Mouse (Mus musculus): ENCODE measurements around the gene Sgca. TPM values are rescaled to one million over a fixed set of nuclear protein-coding genes. Genes with fewer than 3 reads are reported as not detected.
A peak's percentile ranks its signal among the peaks of the same experiment; 100 is the strongest.

Gene Sgca
- polyA plus RNA-seq, 1 experiment from 2014 or later = not detected

- Histone ChIP-seq H3K27me3 (ENCODE audit: control insufficient read depth, insufficient read depth, low read length) (peaks cover 17% of the 10 kb centered on the region), H3K9ac (replicated peaks; ENCODE audit: low read depth, low read length) (0 out of 2 replicates have a peak overlapping the region, but pooled peaks have one; percentile 28), H3K4me2 (ENCODE audit: low read depth, low read length) (peak overlapping the region; percentile 47), H3K27ac (ENCODE audit: low read depth, low read length) (no peak overlapping the region), H3K36me3 (ENCODE audit: control insufficient read depth, insufficient read depth, low read length) (no peaks in the 10 kb centered on the region), H3K4me1 (ENCODE audit: control insufficient read depth, insufficient read depth, low read length) (peaks cover 4% of the 10 kb centered on the region; the same call in 1 of the 2 replicates), H3K4me3 (ENCODE audit: low read depth, low read length) (peak overlapping the region; percentile 24), H3K9me3 (ENCODE audit: control insufficient read depth, low read length) (no peaks in the 10 kb centered on the region)
- WGBS = 0% methylated on average over 16 of the region's 18 CpGs
- 0 out of 2 replicates have a peak, but pooled peaks have one; percentile 16 for ATAC-seq (ENCODE audit: low read depth)
These were observed 38.8 kb downstream of the Sgca start for GRCm38 (mm10) chr11:94937335-94937781.

DNA sequence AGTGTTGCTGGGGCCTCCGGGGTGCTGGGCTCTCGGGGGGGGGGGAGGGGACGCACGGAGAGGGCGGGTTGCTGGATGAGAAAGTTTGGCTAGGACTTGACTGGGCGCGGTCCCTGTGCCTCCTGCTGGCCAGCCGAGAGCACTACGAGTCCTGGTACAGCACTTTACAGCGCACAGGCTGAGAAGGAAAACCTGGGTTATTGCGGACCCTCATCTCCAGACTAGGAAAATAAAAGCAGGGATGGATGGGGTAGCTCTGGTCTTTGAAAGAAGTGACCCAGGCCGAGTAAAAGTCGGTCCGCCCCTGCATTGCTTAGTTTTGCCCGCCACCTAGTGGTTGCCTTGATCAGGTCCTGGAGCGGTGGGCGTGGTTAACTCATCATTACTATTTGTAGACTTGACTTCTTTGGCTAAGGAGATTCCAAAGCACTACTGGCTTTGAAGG lies 39.3 kb downstream of the Sgca start:
- peaks cover 4% of the 10 kb centered on the region; the same call in 1 of the 2 replicates for H3K4me1 ChIP-seq (ENCODE audit: control insufficient read depth, insufficient read depth, low read length)
- H3K27ac ChIP-seq (ENCODE audit: low read depth, low read length) = no peak overlapping the region
- H3K36me3 ChIP-seq (ENCODE audit: control insufficient read depth, insufficient read depth, low read length) = no peaks in the 10 kb centered on the region
- H3K9me3 ChIP-seq (ENCODE audit: control insufficient read depth, low read length) = no peaks in the 10 kb centered on the region
- peak overlapping the region; percentile 47 for H3K4me2 ChIP-seq (ENCODE audit: low read depth, low read length)
- whole genome bisulfite sequencing = 0% methylated on average over 15 of the region's 17 CpGs
- H3K4me3 ChIP-seq (ENCODE audit: low read depth, low read length) = peak overlapping the region; percentile 24; the same call in 1 of the 2 replicates
- H3K27me3 ChIP-seq (ENCODE audit: control insufficient read depth, insufficient read depth, low read length) = peaks cover 17% of the 10 kb centered on the region
- H3K9ac ChIP-seq (replicated peaks; ENCODE audit: low read depth, low read length) = no peak overlapping the region
- ATAC-seq (ENCODE audit: low read depth) = peak; percentile 76

DNA sequence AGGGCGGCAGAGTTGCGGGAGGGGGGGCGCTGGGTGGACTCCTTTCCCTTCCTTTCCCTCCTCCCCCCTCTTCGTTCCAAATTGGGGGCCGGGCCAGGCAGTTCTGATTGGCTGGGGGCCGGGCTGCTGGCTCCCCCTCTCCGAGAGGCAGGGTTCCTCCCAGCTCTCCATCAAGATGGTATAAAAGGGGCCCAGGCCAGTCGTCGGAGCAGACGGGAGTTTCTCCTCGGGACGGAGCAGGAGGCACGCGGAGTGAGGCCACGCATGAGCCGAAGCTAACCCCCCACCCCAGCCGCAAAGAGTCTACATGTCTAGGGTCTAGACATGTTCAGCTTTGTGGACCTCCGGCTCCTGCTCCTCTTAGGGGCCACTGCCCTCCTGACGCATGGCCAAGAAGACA lies 40.1 kb downstream of the Sgca start, which contains the start of gene Col1a1:
Gene Col1a1, plus strand, starts transcription at position 180 of the 400 bp plus-strand sequence.
- Histone ChIP-seq H3K27ac (ENCODE audit: low read depth, low read length) (no peak within 1 kb of the TSS), H3K4me1 (ENCODE audit: control insufficient read depth, insufficient read depth, low read length) (peaks cover 4% of the 10 kb centered on the region; the same call in 1 of the 2 replicates), H3K36me3 (ENCODE audit: control insufficient read depth, insufficient read depth, low read length) (no peaks in the 10 kb centered on the region), H3K9me3 (ENCODE audit: control insufficient read depth, low read length) (no peaks in the 10 kb centered on the region), H3K9ac (replicated peaks; ENCODE audit: low read depth, low read length) (no peak within 1 kb of the TSS), H3K27me3 (ENCODE audit: control insufficient read depth, insufficient read depth, low read length) (peaks cover 17% of the 10 kb centered on the region), H3K4me2 (ENCODE audit: low read depth, low read length) (peak within 1 kb of the TSS; percentile 47), H3K4me3 (ENCODE audit: low read depth, low read length) (peak within 1 kb of the TSS; percentile 24; the same call in 1 of the 2 replicates)
- WGBS = 14% methylated on average over 19 of the region's 19 CpGs
- ATAC-seq (ENCODE audit: low read depth) = no peak

DNA sequence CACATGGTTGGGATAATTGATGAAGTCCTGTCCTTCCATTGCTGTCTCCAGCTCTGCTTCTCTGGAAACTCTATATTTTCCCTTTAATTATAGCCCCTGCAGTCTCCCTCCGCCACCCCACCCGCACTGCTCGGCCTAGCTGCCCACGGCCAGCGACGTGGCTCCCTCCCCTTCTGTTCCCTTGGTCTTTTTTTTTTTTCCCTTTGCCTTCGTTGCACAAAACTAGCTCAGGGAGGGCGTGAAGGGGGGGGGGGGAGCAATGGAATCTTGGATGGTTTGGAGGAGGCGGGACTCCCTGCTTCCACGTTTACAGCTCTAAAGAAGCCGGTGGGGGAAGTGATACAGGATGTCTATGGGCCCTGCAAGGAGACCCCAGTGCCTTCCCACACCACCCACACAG lies 41.6 kb downstream of the Sgca start:
- peaks cover 17% of the 10 kb centered on the region for H3K27me3 ChIP-seq (ENCODE audit: control insufficient read depth, insufficient read depth, low read length)
- H3K36me3 ChIP-seq (ENCODE audit: control insufficient read depth, insufficient read depth, low read length) = no peaks in the 10 kb centered on the region
- WGBS = 33% methylated on average over 11 of the region's 11 CpGs
- no peak overlapping the region for H3K9ac ChIP-seq (replicated peaks; ENCODE audit: low read depth, low read length)
- H3K4me3 ChIP-seq (ENCODE audit: low read depth, low read length) = no peak overlapping the region
- ATAC-seq (ENCODE audit: low read depth) = no peak
- no peak overlapping the region for H3K4me2 ChIP-seq (ENCODE audit: low read depth, low read length)
- H3K9me3 ChIP-seq (ENCODE audit: control insufficient read depth, low read length) = no peaks in the 10 kb centered on the region
- H3K27ac ChIP-seq (ENCODE audit: low read depth, low read length) = no peak overlapping the region
- H3K4me1 ChIP-seq (ENCODE audit: control insufficient read depth, insufficient read depth, low read length) = peaks cover 4% of the 10 kb centered on the region; the same call in 1 of the 2 replicates

DNA sequence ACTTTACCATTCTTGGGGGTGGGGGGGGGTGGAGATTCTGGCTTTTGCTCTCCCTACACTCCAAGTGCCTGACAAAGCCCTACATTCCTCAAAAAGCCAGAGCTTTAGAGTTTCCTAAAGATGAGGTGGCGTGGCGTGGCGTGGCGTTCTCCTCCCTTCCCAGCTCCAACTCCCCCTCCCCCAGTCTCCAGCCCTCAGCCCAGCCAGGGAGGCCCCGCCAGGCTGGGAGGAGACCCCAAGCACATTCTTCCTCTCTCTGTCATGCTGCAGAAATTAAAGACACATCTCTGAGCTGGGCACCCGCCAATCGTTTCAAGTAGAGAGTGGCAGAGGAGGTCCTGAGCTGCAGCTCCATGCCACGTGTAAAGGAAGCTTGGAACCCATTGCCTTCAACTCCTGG lies 42.5 kb downstream of the Sgca start:
- Histone ChIP-seq H3K4me2 (ENCODE audit: low read depth, low read length) (no peak overlapping the region), H3K36me3 (ENCODE audit: control insufficient read depth, insufficient read depth, low read length) (no peaks in the 10 kb centered on the region), H3K4me1 (ENCODE audit: control insufficient read depth, insufficient read depth, low read length) (peaks cover 6% of the 10 kb centered on the region; the same call in 1 of the 2 replicates), H3K27ac (ENCODE audit: low read depth, low read length) (no peak overlapping the region), H3K4me3 (ENCODE audit: low read depth, low read length) (no peak overlapping the region), H3K9ac (replicated peaks; ENCODE audit: low read depth, low read length) (no peak overlapping the region), H3K27me3 (ENCODE audit: control insufficient read depth, insufficient read depth, low read length) (peaks cover 14% of the 10 kb centered on the region), H3K9me3 (ENCODE audit: control insufficient read depth, low read length) (no peaks in the 10 kb centered on the region)
- ATAC-seq (ENCODE audit: low read depth) = no peak
- 13% methylated on average over 8 of the region's 8 CpGs for WGBS

- Histone ChIP-seq H3K27me3 (ENCODE audit: control insufficient read depth, insufficient read depth, low read length) (0 out of 2 replicates have a peak, but pooled peaks cover 5% of the 10 kb centered on the region), H3K4me1 (ENCODE audit: control insufficient read depth, insufficient read depth, low read length) (0 out of 2 replicates have a peak, but pooled peaks cover 3% of the 10 kb centered on the region), H3K36me3 (ENCODE audit: control insufficient read depth, insufficient read depth, low read length) (no peaks in the 10 kb centered on the region), H3K4me3 (ENCODE audit: low read depth, low read length) (no peak overlapping the region), H3K9me3 (ENCODE audit: control insufficient read depth, low read length) (no peaks in the 10 kb centered on the region), H3K4me2 (ENCODE audit: low read depth, low read length) (no peak overlapping the region), H3K9ac (replicated peaks; ENCODE audit: low read depth, low read length) (no peak overlapping the region), H3K27ac (ENCODE audit: low read depth, low read length) (no peak overlapping the region)
- no peak for ATAC-seq (ENCODE audit: low read depth)
- WGBS = 63% methylated on average over 4 of the region's 4 CpGs
These were observed 46.0 kb downstream of the Sgca start for GRCm38 (mm10) chr11:94930151-94930550.

GRCm38 (mm10) chr11:94929599-94929998 lies 46.5 kb downstream of the Sgca start:
- H3K9me3 ChIP-seq (ENCODE audit: control insufficient read depth, low read length) = no peaks in the 10 kb centered on the region
- no peak overlapping the region for H3K4me2 ChIP-seq (ENCODE audit: low read depth, low read length)
- 0 out of 2 replicates have a peak, but pooled peaks cover 3% of the 10 kb centered on the region for H3K4me1 ChIP-seq (ENCODE audit: control insufficient read depth, insufficient read depth, low read length)
- H3K9ac ChIP-seq (replicated peaks; ENCODE audit: low read depth, low read length) = no peak overlapping the region
- 64% methylated on average over 9 of the region's 9 CpGs for WGBS
- ATAC-seq (ENCODE audit: low read depth) = no peak
- H3K4me3 ChIP-seq (ENCODE audit: low read depth, low read length) = no peak overlapping the region
- H3K27me3 ChIP-seq (ENCODE audit: control insufficient read depth, insufficient read depth, low read length) = 0 out of 2 replicates have a peak, but pooled peaks cover 5% of the 10 kb centered on the region
- no peak overlapping the region for H3K27ac ChIP-seq (ENCODE audit: low read depth, low read length)
- H3K36me3 ChIP-seq (ENCODE audit: control insufficient read depth, insufficient read depth, low read length) = no peaks in the 10 kb centered on the region

DNA sequence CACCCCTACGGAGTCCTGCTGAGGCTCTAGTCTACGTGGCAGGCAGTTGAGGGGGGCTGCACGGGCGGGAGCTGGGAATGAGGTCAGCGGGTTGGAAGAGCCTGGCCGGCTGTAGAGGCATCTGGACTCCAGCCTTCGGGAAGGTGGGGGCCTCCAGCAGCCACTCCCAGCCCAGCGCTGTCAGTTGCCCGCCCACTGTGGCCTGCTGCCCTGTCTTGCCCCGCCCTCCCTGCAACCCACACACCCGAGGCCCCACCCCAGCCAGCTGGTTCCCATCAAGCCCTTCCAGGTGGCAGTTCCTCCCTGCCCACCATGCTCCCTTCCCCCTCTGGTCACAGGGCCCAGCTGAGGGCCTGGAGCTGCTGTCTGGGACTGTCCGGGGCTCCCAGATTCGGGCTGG lies 47.3 kb downstream of the Sgca start:
- 4% methylated on average over 13 of the region's 13 CpGs for WGBS
- H3K9me3 ChIP-seq (ENCODE audit: control insufficient read depth, low read length) = no peaks in the 10 kb centered on the region
- ATAC-seq (ENCODE audit: low read depth) = peak; percentile 68
- H3K36me3 ChIP-seq (ENCODE audit: control insufficient read depth, insufficient read depth, low read length) = no peaks in the 10 kb centered on the region
- 0 out of 2 replicates have a peak, but pooled peaks cover 2% of the 10 kb centered on the region for H3K27me3 ChIP-seq (ENCODE audit: control insufficient read depth, insufficient read depth, low read length)
- no peak overlapping the region for H3K4me2 ChIP-seq (ENCODE audit: low read depth, low read length)
- peaks cover 3% of the 10 kb centered on the region; the same call in 1 of the 2 replicates for H3K4me1 ChIP-seq (ENCODE audit: control insufficient read depth, insufficient read depth, low read length)
- H3K9ac ChIP-seq (replicated peaks; ENCODE audit: low read depth, low read length) = no peak overlapping the region
- H3K27ac ChIP-seq (ENCODE audit: low read depth, low read length) = no peak overlapping the region
- no peak overlapping the region for H3K4me3 ChIP-seq (ENCODE audit: low read depth, low read length)

- no peak overlapping the region for H3K27ac ChIP-seq (ENCODE audit: low read depth, low read length)
- ATAC-seq (ENCODE audit: low read depth) = no peak
- no peaks in the 10 kb centered on the region for H3K9me3 ChIP-seq (ENCODE audit: control insufficient read depth, low read length)
- 26% methylated on average over 5 of the region's 5 CpGs for WGBS
- H3K36me3 ChIP-seq (ENCODE audit: control insufficient read depth, insufficient read depth, low read length) = no peaks in the 10 kb centered on the region
- H3K4me1 ChIP-seq (ENCODE audit: control insufficient read depth, insufficient read depth, low read length) = peaks cover 3% of the 10 kb centered on the region; the same call in 1 of the 2 replicates
- no peaks in the 10 kb centered on the region for H3K27me3 ChIP-seq (ENCODE audit: control insufficient read depth, insufficient read depth, low read length)
- no peak overlapping the region for H3K4me3 ChIP-seq (ENCODE audit: low read depth, low read length)
- no peak overlapping the region for H3K9ac ChIP-seq (replicated peaks; ENCODE audit: low read depth, low read length)
- H3K4me2 ChIP-seq (ENCODE audit: low read depth, low read length) = no peak overlapping the region
These were observed 48.3 kb downstream of the Sgca start for GRCm38 (mm10) chr11:94927771-94928291.

Data from neural tube, embryonic 14.5 days (tissue).